Mouse (Mus musculus): ENCODE results near the gene Smdt1. TPM values are rescaled to one million over a fixed set of nuclear protein-coding genes. Genes with fewer than 3 reads are reported as not detected.
"Not testable (repeated sequence)": the region's sequence is repeated elsewhere in the genome, so short reads cannot be mapped to it uniquely, and the experiment has no call there.

Smdt1 gene
- polyA plus RNA-seq, 1 experiment from 2014 or later, result 292 TPM

GRCm38 (mm10) chr15:82358431-82359260, 19.9 kb downstream of the Smdt1 start:
- Histone ChIP-seq H3K4me3 (no peak overlapping the region), H3K4me2 (replicated peaks) (no peak overlapping the region), H3K4me1 (peaks cover 6% of the 10 kb centered on the region), H3K27ac (replicated peaks) (no peak overlapping the region), H3K9ac (replicated peaks) (no peak overlapping the region), H3K36me3 (no peaks in the 10 kb centered on the region), H3K27me3 (no peaks in the 10 kb centered on the region), H3K9me3 (no peaks in the 10 kb centered on the region)
- ATAC-seq (replicated peaks), result no peak
- WGBS, result 72% methylated on average over 22 of the region's 22 CpGs

- Histone ChIP-seq H3K9ac (replicated peaks) (no peak overlapping the region), H3K36me3 (no peaks in the 10 kb centered on the region), H3K4me2 (replicated peaks) (no peak overlapping the region), H3K9me3 (no peaks in the 10 kb centered on the region), H3K27ac (replicated peaks) (no peak overlapping the region), H3K4me1 (no peaks in the 10 kb centered on the region), H3K4me3 (no peak overlapping the region), H3K27me3 (no peaks in the 10 kb centered on the region)
- WGBS, result 76% methylated on average over 11 of the region's 11 CpGs
- no peak for ATAC-seq (replicated peaks)
Observed at GRCm38 (mm10) chr15:82361459-82362018, 22.8 kb downstream of the Smdt1 start.

GRCm38 (mm10) chr15:82362234-82362633, 23.5 kb downstream of the Smdt1 start:
- Histone ChIP-seq H3K4me3 (no peak overlapping the region), H3K36me3 (no peaks in the 10 kb centered on the region), H3K27ac (replicated peaks) (no peak overlapping the region), H3K9me3 (no peaks in the 10 kb centered on the region), H3K27me3 (no peaks in the 10 kb centered on the region), H3K9ac (replicated peaks) (no peak overlapping the region), H3K4me2 (replicated peaks) (no peak overlapping the region), H3K4me1 (no peaks in the 10 kb centered on the region)
- WGBS, result 88% methylated on average over 4 of the region's 4 CpGs
- ATAC-seq (replicated peaks), result no peak

- not testable (repeated sequence) for ATAC-seq (replicated peaks); H3K27me3 ChIP-seq; H3K4me2 ChIP-seq (replicated peaks); H3K9ac ChIP-seq (replicated peaks); H3K27ac ChIP-seq (replicated peaks); H3K9me3 ChIP-seq; H3K4me1 ChIP-seq; H3K36me3 ChIP-seq; H3K4me3 ChIP-seq
- 77% methylated on average over 8 of the region's 12 CpGs for WGBS
Observed at GRCm38 (mm10) chr15:82363801-82364200, 25.0 kb downstream of the Smdt1 start.

DNA sequence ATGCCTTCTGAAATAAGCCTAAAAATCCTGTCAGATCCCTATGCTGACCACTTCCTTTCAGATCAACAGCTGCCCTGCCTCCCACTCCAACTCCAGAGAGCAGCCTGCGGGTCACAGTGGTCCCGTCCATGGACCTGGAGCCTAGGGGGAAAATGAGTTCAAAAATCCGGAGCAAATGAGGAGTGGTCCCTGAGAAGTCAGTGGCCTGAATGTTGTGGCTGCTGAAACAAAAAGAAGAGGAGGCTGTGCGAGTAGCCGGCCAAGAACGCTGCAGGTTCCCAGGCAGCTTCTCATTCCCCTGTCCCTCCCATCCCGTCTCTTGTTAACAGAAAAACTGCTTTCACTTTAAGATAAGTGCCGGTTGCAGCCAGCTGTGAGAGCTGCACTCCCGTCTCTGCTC, 25.8 kb downstream of the Smdt1 start:
- H3K4me2 ChIP-seq (replicated peaks); H3K36me3 ChIP-seq; ATAC-seq (replicated peaks); H3K27ac ChIP-seq (replicated peaks); H3K9ac ChIP-seq (replicated peaks); H3K9me3 ChIP-seq; H3K4me1 ChIP-seq; H3K27me3 ChIP-seq; H3K4me3 ChIP-seq: not testable (repeated sequence)
- WGBS, result 19% methylated on average over 6 of the region's 9 CpGs

DNA sequence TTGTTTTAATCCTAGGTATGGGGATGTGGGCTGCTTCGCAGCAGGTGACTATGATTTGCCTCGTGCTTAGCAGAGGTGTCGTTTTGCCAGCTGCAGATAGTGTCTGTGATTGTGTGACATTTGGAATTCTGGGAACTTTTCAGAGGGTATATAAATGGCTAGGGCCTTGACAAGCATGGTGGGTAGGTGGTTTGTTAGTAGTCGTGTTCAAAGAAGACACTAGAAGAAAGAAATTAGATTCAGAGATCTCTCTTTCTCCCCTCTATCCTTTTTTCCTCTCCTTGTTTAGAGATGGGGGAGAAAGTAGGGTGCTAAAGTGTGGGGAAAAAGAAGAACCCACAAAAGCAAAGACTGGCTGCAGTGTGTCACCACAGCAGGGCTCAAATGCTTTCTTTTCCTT, 29.4 kb downstream of the Smdt1 start:
- WGBS, result 94% methylated on average over 4 of the region's 4 CpGs
- ATAC-seq (replicated peaks), result no peak
- Histone ChIP-seq H3K27me3 (no peaks in the 10 kb centered on the region), H3K4me1 (no peaks in the 10 kb centered on the region), H3K9me3 (no peaks in the 10 kb centered on the region), H3K36me3 (no peaks in the 10 kb centered on the region), H3K4me2 (replicated peaks) (no peak overlapping the region), H3K4me3 (no peak overlapping the region), H3K27ac (replicated peaks) (no peak overlapping the region), H3K9ac (replicated peaks) (no peak overlapping the region)

GRCm38 (mm10) chr15:82368851-82369250, 30.1 kb downstream of the Smdt1 start:
- Histone ChIP-seq H3K4me2 (replicated peaks) (no peak overlapping the region), H3K27me3 (no peaks in the 10 kb centered on the region), H3K4me3 (no peak overlapping the region), H3K36me3 (no peaks in the 10 kb centered on the region), H3K4me1 (no peaks in the 10 kb centered on the region), H3K27ac (replicated peaks) (no peak overlapping the region), H3K9me3 (no peaks in the 10 kb centered on the region), H3K9ac (replicated peaks) (no peak overlapping the region)
- WGBS, result 91% methylated on average over 1 of the region's 1 CpGs
- no peak for ATAC-seq (replicated peaks)

DNA sequence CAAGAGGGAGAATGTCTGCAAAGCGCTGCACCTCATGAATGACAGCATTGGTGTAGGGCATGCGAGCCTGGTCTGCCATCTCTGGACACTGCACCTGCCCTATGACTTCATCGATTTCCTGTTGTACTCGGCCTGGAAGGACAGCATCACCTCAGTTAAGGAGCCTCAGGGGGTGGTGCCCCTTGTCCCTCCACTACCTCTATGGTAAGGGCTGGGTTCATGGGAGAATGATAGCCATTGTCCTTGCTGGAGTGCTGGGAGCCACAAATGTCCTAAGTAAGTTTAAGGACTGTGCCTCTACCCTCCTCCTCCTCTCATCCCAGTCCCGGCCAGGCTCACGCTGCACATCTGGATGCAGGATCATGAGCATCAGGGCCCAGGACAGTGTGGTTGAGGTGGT, 33.7 kb downstream of the Smdt1 start:
- no peak overlapping the region for H3K9ac ChIP-seq (replicated peaks)
- no peak overlapping the region for H3K4me2 ChIP-seq (replicated peaks)
- peaks cover 10% of the 10 kb centered on the region; the same call in 1 of the 2 replicates for H3K4me1 ChIP-seq
- WGBS, result 93% methylated on average over 6 of the region's 6 CpGs
- no peak overlapping the region for H3K27ac ChIP-seq (replicated peaks)
- no peak for ATAC-seq (replicated peaks)
- no peaks in the 10 kb centered on the region for H3K9me3 ChIP-seq
- no peaks in the 10 kb centered on the region for H3K27me3 ChIP-seq
- H3K36me3 ChIP-seq, result no peaks in the 10 kb centered on the region
- H3K4me3 ChIP-seq, result no peak overlapping the region

DNA sequence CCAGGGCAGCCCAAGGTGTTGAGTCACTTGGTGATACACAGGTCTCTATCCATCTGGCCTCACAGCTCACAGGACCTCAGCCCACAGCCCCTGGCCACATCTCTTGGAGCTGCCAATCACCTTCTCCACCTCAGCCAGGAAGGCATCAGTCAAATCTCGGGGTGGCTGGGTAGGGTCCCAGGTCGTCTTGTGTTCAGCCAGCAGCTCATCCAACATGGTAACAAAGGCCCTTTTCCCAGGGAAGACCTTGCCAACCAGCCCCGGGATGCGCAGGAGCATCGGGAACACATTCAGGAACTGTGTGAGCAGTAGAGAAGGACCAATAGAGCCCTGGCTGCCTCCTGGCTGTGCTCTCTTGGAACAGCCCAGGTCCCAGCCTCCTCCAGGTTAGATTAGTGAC, 34.2 kb downstream of the Smdt1 start:
- H3K4me3 ChIP-seq, result no peak overlapping the region
- 87% methylated on average over 5 of the region's 5 CpGs for WGBS
- no peak for ATAC-seq (replicated peaks)
- H3K4me2 ChIP-seq (replicated peaks), result no peak overlapping the region
- no peak overlapping the region for H3K27ac ChIP-seq (replicated peaks)
- no peaks in the 10 kb centered on the region for H3K27me3 ChIP-seq
- H3K9ac ChIP-seq (replicated peaks), result no peak overlapping the region
- no peaks in the 10 kb centered on the region for H3K9me3 ChIP-seq
- no peaks in the 10 kb centered on the region for H3K36me3 ChIP-seq
- H3K4me1 ChIP-seq, result peaks cover 10% of the 10 kb centered on the region; the same call in 1 of the 2 replicates

GRCm38 (mm10) chr15:82374437-82374836, 35.7 kb downstream of the Smdt1 start:
- Histone ChIP-seq H3K9me3 (no peaks in the 10 kb centered on the region), H3K9ac (replicated peaks) (no peak overlapping the region), H3K4me2 (replicated peaks) (no peak overlapping the region), H3K36me3 (no peaks in the 10 kb centered on the region), H3K27ac (replicated peaks) (no peak overlapping the region), H3K4me1 (peaks cover 10% of the 10 kb centered on the region; the same call in 1 of the 2 replicates), H3K4me3 (no peak overlapping the region), H3K27me3 (no peaks in the 10 kb centered on the region)
- WGBS, result 78% methylated on average over 5 of the region's 5 CpGs
- no peak for ATAC-seq (replicated peaks)

DNA sequence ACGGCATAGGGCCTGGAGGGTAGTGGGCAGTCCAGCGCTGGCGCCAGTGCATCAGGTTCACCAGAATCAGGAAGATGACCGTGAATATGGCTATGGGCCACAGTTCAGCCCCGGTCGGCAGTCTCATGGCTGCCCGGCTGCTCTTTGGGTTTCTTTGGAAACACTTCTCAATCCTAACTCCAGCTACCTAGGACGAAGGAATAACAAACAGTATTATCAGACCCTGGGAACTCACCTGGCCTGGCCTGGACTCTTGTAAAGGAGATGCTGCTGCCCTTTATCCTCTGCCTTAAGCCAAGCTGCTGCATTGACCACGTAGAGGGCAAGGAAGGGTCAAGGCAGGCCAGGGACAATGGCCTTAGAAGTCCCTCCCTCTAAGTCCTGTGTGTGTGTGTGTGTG, 37.1 kb downstream of the Smdt1 start:
- Histone ChIP-seq H3K36me3 (no peaks in the 10 kb centered on the region), H3K4me1 (peaks cover 19% of the 10 kb centered on the region)
- 87% methylated on average over 9 of the region's 9 CpGs for WGBS

GRCm38 (mm10) chr15:82376393-82377138, 37.8 kb downstream of the Smdt1 start:
- 38% methylated on average over 17 of the region's 17 CpGs for WGBS
- Histone ChIP-seq H3K9me3 (no peaks in the 10 kb centered on the region), H3K9ac (replicated peaks) (no peak overlapping the region), H3K4me3 (no peak overlapping the region), H3K36me3 (no peaks in the 10 kb centered on the region), H3K27ac (replicated peaks) (peak overlapping the region; percentile 35), H3K27me3 (no peaks in the 10 kb centered on the region), H3K4me2 (replicated peaks) (no peak overlapping the region), H3K4me1 (peaks cover 23% of the 10 kb centered on the region)
- 0 out of 2 replicates have a peak, but pooled peaks have one; percentile 33 for ATAC-seq (replicated peaks)

More for the DNA sequence above, 37.1 kb downstream of the Smdt1 start:
- no peak overlapping the region for H3K27ac ChIP-seq (replicated peaks)
- no peaks in the 10 kb centered on the region for H3K27me3 ChIP-seq
- H3K4me3 ChIP-seq, result no peak overlapping the region
- no peak overlapping the region for H3K4me2 ChIP-seq (replicated peaks)
- no peaks in the 10 kb centered on the region for H3K9me3 ChIP-seq
- no peak for ATAC-seq (replicated peaks)
- no peak overlapping the region for H3K9ac ChIP-seq (replicated peaks)
